Mouse (Mus musculus): ENCODE measurements around the gene Spp1.
"Not testable (repeated sequence)": the region's sequence is repeated elsewhere in the genome, so short reads cannot be mapped to it uniquely, and the experiment has no call there.

Gene Spp1

DNA sequence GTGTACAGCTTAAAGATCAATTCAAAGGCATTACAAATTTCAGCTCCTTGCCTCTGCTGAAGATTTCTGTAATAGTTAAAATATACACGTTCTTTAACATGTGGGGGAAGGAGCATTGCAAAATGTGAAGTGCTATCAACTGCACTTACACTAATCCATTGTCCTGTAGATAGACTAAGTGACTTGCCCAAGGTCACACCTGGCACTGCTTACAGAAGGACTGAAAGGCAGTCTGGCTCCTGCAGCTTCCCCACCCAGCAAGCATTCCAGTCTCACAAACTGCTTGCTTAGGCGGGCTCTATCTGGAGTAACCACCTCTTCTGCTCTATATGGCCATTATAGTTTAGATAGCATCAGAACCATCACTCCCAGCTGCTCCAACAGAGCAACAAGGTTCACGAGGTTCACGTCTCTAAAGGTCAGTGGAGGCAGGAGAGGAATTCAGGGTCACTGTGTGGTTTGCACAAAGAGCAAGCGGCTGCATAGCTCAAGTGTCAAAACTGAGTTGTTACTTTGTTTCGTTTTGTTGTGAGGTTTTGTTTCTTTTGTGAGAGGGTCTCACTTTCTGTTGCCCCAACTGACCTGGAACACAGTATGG lies 851 bp upstream of the Spp1 start:
- DNase-seq (ENCODE audit: low spot score in 2 of 2): no peak

DNA sequence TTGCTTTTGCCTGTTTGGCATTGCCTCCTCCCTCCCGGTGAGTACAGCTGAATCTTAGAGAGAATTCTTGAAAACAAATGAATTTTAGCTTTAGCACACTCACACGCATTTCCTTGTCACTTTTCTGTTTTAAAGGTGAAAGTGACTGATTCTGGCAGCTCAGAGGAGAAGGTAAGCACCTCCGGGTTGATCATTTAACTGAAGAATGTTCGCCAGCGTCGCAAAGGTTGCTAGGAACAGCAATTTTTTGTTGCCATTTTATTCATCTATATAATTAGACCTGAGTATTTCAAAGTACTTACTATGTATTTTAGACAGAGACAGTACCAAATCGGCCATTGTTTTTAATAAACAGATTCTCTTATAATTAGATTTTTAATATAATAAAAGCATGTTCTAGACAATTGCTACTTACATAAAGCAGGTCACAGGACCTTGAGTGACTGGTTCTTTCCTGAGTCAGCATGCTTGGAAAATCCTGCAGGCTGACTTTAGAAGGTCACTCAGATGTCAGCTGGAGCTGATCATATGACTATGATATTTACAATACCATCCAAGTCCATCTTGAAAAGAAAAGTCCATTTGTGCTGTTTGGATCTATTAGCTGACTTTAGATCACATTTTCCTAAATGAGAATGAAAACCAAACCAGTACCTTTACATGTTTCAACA lies 1.6 kb downstream of the Spp1 start:
- DNase-seq (ENCODE audit: low spot score in 2 of 2): no peak

DNA sequence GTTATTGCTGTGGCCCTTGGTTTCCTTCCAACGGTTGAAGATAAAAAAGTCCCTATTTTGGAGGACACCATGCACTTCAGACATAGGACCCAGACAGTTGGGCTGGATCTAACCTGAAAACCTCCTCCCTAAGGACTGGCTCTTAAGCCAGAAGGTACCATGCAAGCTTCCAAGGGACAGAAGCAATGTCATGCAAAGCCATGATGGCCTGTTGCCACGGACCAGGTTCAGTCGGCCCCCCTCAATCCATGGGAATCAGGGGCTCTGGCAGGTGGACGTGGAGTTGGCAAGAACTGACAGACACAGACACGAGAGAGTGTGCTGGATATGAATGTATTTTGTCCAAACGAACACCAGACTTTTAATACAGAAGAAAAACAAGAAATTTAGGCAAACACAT lies 7.5 kb downstream of the Spp1 start:
- no peak for DNase-seq (ENCODE audit: low spot score in 2 of 2)

DNA sequence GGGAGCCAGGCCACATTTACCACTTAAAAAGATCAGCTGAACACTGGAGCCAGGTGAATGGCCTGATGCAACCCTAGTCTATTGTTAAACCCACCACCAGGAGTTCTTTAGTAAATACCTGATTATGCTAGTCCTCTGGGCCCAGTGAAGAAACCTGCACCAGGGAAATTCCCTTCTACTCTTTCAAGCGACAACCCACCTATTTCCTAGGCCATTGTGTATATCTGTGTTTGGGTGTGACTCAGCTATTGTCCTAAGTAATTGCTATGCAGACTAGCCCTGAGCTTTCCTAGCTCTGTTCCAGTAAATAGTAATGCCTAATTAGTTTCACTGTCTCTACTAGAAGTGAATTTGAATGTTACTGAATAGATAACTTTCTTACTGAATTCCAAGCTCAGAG lies 7.9 kb downstream of the Spp1 start:
- DNase-seq (ENCODE audit: low spot score in 2 of 2): no peak

DNA sequence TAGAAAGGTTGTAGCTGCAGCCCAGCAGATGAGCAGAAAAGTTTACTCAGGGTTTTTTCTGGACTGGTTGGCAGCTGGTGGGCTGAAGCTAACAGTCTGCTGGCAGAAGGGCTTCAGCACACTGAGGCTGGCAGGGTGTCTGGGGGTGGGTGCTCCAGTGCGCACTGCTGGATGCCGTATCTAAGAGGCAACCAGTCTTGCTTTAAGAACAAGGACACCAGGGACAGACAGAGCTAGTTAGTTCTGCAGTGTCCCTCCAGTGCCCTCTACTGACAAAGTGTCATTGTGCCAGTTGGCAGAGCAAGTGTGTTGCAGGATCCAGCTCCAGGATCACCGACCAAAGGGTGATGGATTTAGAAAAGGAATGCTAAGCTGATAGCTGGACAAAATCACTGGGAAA lies 11.2 kb downstream of the Spp1 start:
- peak; percentile 41 to 55 for DNase-seq (ENCODE audit: low spot score in 2 of 2)

DNA sequence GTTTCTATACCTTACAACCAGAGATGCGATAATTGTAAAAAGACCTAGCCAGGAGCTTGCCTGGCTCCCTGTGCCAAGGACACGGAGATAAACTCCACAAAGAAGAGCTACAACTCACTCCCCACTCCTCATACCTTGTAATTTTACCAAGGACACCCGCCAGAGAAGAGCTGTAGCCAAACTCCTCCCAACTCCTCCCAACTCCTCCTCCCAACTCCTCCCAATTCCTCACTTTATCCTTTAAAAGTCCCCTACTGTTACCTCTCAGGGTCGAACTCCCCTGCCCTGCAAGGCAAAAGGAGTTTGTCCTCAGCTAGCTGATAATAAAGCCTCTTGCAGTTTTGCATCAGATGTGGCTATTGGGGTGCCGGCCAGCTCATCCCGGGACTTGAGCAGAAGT lies 13.4 kb downstream of the Spp1 start:
- not testable (repeated sequence) for DNase-seq (ENCODE audit: low spot score in 2 of 2)

DNA sequence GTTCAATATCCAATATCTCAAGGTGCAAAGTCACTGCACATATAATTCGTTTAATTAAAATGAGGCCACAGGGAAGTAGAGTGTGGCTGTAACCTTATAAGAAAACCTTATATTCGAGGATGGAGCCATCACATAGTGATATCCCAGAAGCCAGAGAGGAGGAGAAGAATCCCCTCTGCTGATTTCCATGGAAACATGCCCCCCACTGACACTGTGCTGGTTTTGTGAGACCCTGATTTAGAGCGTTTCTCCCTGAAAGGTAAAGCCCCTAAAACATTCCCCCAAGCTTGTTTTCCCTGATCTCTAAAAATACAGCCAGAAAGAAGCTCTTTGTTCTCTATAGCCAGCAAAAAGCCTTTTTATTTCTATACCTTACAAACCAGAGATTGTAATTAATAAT lies 14.6 kb downstream of the Spp1 start:
- no peak for DNase-seq (ENCODE audit: low spot score in 2 of 2)

DNA sequence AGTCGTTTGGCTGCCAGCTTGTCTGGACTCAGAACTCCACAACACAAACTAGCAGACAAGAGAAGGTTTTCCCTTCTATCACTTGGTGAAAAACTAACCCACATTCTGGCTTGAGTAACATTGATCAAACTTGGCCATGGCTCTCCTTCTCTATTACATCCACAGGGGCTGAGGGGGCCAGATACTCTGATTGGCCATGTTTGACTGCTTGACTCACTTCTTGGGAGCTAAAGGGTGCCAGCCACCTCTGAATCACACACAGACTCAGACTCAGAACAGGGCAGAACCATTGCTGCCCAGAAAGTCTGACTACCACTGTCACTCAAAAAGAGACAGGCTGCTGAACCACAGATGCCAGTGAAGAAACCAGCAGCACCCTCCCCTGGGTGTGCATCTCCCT lies 18.2 kb downstream of the Spp1 start:
- no peak for DNase-seq (ENCODE audit: low spot score in 2 of 2)

DNA sequence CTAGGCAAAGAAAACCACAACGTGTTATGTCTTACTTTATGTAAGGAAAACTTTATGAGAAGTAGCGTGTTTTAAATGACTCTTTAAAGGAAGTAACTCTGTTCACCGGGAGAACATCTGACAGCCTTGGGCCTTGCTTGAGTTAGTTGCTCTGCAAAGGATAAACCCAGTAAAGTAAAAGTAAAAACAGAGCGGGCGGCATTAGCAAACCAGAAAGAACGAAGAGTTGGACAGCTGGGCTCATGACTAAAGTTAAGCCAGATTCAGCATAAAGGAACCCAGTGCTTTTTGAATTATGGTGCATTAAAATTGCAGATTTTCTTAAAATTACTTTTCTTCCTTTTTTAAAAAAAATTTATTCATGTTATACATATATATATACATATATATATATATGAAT lies 19.6 kb downstream of the Spp1 start:
- DNase-seq (ENCODE audit: low spot score in 2 of 2): no peak

DNA sequence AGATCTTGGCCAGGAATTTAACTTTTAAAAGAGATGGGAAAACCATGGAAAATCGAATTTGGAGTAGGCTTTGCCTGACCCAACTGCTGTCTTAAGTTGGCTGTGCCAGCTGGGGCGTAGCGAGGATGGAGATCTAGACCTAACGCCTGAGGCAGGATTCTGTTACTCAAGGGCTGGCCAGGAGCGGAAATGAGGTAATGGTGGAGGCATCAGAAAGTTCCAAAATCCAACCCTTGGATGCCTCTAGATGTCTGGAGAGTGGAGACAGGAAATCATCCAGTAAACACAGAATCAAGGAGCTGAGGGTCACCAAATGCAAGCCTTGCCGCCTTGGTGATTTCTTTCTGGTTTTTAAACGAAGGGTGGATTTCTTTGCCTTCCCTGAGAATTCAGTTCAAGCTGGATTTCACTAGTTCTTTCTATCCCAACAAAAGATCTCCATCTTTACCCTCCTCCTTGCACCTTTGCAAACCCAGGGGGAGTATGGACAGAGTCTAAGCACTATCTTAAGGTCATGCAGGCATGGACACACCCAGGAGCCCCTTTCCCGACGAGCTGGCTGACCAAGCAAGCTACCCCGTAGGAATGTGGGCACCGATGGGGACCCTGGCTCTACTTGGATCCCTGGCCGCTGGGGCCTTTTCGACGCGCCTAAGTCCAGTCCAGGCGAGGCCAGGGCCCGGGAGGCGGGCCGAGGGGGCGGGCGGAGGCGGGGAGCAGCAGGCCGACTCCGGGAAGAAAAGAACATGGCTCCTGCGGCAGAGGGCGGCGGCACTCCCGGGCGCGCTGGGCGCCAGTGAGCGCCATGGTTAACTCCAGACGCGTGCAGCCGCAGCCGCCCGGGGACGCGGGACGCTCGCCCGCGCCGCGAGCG lies 24.2 kb downstream of the Spp1 start, which contains the start of gene Pkd2:
Gene Pkd2, plus strand, starts transcription at position 619 of the 874 bp plus-strand sequence.
- peak; percentile 44 to 60 for DNase-seq (ENCODE audit: low spot score in 2 of 2)

DNA sequence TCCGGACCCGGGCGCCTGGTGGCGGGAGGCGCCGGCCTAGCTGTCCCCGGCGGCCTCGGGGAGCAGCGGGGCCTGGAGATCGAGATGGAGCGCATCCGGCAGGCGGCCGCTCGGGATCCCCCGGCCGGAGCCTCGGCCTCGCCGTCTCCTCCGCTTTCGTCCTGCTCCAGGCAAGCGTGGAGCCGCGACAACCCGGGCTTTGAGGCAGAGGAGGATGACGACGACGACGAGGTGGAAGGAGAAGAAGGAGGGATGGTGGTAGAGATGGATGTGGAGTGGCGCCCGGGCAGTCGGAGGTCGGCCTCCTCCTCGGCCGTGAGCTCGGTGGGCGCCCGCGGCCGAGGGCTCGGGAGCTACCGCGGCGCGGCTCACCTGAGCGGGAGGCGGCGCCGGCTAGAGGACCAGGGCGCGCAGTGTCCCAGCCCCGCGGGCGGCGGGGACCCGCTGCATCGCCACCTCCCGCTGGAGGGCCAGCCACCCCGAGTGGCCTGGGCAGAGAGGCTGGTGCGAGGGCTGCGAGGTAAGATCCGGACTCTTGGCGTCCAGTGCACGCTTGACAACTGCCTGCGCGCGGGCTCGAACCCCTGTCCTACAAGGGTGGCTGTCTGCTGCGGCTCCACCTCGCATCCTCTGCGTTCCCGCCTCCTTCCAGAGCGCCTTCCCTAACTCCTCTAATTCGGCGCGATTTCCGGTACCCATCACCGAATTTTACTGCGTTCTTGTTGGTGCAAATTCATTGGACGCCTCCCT lies 25.0 kb downstream of the Spp1 start:
- DNase-seq (ENCODE audit: low spot score in 2 of 2): peak; percentile 51 to 62

DNA sequence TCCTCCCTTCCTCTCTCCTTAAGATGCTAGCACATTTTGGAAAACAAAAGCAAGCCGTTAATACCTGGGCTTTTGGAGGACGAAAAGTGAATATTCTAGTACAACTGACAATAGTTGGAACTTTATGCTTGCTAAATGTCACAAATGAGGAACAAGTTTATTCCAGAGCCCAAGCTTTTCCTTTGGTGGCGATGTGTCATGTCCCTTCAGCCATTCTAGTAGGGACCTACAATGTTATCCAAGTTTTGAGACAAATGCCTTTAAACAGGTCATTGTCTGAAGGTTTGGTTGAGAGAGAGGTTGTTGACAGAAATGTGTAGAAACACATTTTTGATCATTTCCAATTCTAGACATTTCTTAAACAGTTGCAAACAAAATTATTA lies 25.5 kb downstream of the Spp1 start:
- no peak for DNase-seq (ENCODE audit: low spot score in 2 of 2)

DNA sequence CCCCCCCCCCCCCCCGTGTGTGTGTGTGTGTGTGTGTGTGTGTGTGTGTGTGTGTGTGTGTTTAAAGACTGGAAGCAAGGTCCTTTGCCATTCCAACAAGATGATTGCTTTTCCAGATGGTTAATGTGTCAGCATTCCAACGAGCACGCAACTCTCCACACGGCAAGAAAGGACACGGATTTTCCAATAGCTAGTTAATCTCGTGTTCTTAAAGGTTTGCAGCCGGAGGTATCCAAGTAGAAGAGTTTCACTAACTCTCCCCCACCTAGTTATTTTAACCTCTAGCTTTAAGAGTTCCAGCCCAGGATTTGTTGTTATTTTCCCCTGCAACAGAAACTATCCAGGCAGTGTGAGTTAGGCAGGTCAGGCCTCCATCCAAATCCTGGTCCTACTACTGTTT lies 25.9 kb downstream of the Spp1 start:
- DNase-seq (ENCODE audit: low spot score in 2 of 2): no peak

DNA sequence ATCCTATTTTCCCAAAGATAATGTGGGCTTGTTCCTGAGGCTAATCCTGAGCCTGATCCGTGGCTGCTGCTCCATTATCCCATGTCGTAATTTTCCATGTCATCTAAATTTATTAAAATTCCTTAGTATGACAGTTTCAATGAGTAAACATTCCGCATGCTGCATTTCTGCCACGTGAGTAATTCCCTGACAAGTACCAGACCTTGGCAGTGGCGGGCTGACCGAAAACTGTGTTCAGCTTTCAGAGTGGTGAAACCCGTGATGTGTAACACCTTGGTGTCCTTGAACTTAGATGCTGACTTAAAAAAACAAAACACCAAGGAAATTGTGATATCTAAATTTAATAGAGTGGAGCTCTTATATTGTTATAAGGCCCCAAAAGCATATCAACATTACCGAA lies 30.4 kb downstream of the Spp1 start:
- DNase-seq (ENCODE audit: low spot score in 2 of 2): no peak

DNA sequence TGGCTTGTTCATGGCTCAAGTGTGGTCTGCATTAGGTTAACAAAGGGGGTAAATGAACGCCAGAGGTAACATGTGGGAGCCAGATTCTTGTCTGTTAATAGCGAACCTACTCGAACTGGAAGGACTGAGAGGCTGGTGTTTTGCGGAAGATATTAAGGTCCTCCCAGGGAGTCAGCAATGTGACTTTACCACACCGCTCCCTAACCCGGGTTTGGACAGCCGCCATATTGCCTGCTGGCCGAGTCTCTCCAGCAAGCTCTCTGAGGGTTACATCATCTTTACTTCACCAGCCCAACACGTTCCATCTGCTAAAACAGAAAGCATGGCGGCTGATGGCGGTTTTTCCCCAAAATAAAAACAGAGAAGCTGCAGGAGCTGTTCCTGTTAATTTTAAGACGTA lies 30.8 kb downstream of the Spp1 start:
- DNase-seq (ENCODE audit: low spot score in 2 of 2): no peak

DNA sequence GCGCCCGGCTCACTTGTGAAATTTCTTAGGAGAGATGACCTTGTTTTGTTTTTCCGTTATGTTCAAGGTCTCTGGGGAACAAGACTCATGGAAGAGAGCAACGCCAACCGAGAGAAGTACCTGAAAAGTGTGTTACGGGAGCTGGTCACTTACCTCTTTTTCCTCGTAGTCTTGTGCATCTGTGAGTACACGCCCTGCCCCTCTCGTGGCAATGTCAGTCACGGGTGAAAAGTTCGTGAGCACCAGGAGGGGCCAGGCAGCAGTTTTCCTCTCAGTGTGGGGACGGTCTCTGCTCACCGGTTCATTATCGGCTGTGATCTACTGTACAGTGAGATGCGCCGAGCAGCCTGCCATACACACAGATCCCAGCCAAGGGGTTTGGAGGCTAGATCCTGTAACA lies 31.9 kb downstream of the Spp1 start:
- no peak for DNase-seq (ENCODE audit: low spot score in 2 of 2)

DNA sequence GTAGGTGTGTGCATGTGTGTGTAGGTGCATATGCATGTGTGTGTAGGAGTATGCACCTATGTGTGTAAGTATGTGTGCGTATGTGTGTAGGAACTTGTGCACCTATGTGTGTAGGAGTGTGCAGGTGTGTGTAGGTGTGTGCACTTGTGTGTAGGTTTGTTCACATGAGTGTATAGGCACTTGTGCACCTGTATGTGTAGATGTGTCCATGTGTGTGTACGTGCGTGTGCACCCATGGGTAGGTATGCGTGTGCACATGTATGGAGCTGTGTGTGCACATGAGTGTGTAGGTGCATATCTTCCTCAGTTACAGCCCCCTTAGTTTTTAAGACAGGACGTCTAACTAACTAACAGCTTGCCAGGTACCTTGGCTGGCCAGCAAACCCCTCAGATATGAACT lies 33.7 kb downstream of the Spp1 start:
- no peak for DNase-seq (ENCODE audit: low spot score in 2 of 2)

DNA sequence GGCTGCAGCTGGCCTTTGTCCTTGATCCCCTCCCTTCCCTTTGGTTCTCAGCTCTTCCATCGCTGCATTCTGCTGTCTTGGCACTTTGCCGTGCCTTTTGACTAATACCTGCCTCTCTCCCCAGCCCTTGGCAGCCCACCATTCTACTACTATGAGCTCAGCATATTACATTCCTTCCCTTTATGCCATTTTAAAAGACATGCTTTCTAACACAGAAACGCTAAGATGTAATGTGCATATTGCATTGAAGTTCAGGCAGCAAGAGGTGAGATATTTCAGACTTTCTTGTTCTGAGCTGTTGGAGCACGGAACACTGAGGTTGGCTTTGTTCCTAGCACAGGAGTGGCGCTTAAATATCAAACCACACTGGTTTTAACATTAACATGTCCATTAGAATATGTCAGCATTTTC lies 36.1 kb downstream of the Spp1 start:
- DNase-seq (ENCODE audit: low spot score in 2 of 2): no peak

DNA sequence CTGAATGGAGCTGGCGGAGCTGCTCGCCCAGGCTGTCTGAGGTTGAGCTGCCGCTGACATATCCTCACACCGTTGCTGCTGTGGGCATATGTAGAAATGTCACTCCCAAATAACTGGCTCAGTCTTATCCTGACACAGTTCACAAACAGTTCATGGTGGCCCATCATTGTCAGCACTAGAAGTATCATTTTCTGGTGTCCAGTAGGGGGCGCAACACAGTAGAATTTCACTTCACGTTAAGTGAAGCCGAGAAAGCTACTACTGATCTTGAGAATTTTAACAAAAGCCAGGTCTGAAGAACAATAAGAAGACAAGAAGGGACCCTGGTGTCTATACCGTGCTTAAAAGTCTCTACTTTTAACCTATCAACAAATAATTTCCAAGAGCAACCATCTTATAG lies 37.5 kb downstream of the Spp1 start:
- DNase-seq (ENCODE audit: low spot score in 2 of 2): no peak

DNA sequence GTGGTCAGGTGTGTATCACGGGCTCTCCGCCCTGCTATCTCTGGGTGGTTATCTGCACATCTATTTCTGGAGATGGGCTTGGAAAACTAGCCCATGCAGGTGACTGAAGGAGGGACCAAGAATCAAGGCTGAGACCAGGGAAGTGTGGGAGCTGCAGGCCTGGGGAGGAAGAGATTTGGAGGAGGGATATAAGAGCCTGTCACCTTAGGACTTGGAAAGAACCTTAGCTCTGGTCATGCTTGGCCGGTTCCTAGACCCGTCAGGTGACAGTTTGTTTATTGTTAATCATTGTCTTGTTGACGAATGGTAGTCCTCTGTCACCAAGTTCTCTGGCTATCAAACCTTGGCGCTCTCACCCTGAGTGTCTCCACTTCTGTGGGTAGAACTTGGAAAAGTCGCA lies 45.4 kb downstream of the Spp1 start:
- no peak for DNase-seq (ENCODE audit: low spot score in 2 of 2)

DNA sequence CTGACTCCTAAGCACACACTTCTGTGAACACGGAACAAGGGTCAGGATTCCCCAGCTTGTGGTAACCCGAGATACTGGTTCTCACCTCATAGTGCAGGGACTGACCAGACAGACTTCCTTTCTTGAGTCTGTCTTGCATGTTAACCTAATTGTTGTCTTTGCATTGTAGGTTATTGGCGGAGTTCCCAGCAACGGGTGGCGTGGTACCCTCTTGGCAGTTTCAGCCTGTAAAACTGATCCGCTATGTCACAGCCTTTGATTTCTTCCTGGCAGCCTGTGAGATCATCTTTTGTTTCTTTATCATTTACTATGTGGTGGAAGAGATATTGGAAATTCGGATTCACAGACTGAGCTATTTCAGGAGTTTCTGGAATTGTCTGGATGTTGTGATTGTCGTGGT lies 47.9 kb downstream of the Spp1 start:
- no peak for DNase-seq (ENCODE audit: low spot score in 2 of 2)
